Mouse (Mus musculus) embryonic facial prominence, embryonic 14.5 days (tissue): Measurements from ENCODE around the gene Gm8439. TPM values are rescaled to one million over a fixed set of nuclear protein-coding genes. Genes with fewer than 3 reads are reported as not detected.

Experiments
- ATAC-seq: fragments of 200-750 bp; cut with Nextera tagmentation; 2 replicates; pipeline ENCODE4 v1.8.0; 2017; ENCODE audit warnings: low read depth, moderate number of reproducible peaks, moderate TSS enrichment
- DNase-seq: peaks from one replicate; pipeline ENCODE4 v3.0.0-alpha.2; 2015; ENCODE audit warnings: low spot score
- H3K27ac ChIP-seq: fragments of 300-500 bp; sonication (generic); replicated peaks from 2 replicates; pipeline ENCODE4 v1.5.1; 2014; ENCODE audit warnings: low read depth, mild to moderate bottlenecking, low read length, moderate library complexity
- H3K27me3 ChIP-seq: fragments of 300-500 bp; sonication (generic); replicated peaks from 2 replicates; pipeline ENCODE4 v1.6.1; 2014; ENCODE audit warnings: low read length; ENCODE audit not compliant: control insufficient read depth, insufficient read depth
- H3K36me3 ChIP-seq: fragments of 300-500 bp; sonication (generic); 2 replicates; pipeline ENCODE4 v1.6.1; 2014; ENCODE audit warnings: low read length, mixed read lengths; ENCODE audit not compliant: control insufficient read depth, insufficient read depth
- H3K4me1 ChIP-seq: fragments of 300-500 bp; sonication (generic); 2 replicates; pipeline ENCODE4 v1.6.1; 2014; ENCODE audit warnings: antibody characterized with exemption, low read length; ENCODE audit not compliant: control insufficient read depth, insufficient read depth
- H3K4me2 ChIP-seq: fragments of 300-500 bp; sonication (generic); 2 replicates; pipeline ENCODE4 v1.6.1; 2014; ENCODE audit warnings: low read depth, mild to moderate bottlenecking, low read length, moderate library complexity, mixed read lengths
- H3K4me3 ChIP-seq: fragments of 300-500 bp; sonication (generic); 2 replicates; pipeline ENCODE4 v1.5.1; 2014; ENCODE audit warnings: low read depth, mild to moderate bottlenecking, low read length
- H3K9ac ChIP-seq: fragments of 300-500 bp; sonication (generic); 2 replicates; pipeline ENCODE4 v1.6.1; 2014; ENCODE audit warnings: low read depth, mild to moderate bottlenecking, low read length, moderate library complexity, mixed read lengths
- H3K9me3 ChIP-seq: fragments of 300-500 bp; sonication (generic); 2 replicates; pipeline ENCODE4 v1.6.1; 2016; ENCODE audit warnings: low read length; ENCODE audit not compliant: control insufficient read depth
- WGBS: fragments of 180-500 bp; shearing (Covaris S2); extraction: QIAGEN DNeasy Blood & Tissue Kit; methylation state at CpG from one replicate; pipeline ENCODE4 v1.1.7; 2014; 5-methylcytosine and 5-hydroxymethylcytosine counted together
- polyA plus RNA-seq: library from polyadenylated mRNA; unstranded; fragments of >200 nt; fragmentation: Nextera tagmentation; extraction: Ambion mirVana; gene quantifications from 2 replicates; pipeline ENCODE4 v1.2.1, GENCODE M21; 2014

The Gm8439 gene
- polyA plus RNA-seq, 1 experiment from 2014 or later, result not detected

GRCm38 (mm10) chr4:120649369-120650207 lies 61.0 kb downstream of the Gm8439 start:
- Histone ChIP-seq H3K36me3 (no peaks in the 10 kb centered on the region), H3K4me1 (no peaks in the 10 kb centered on the region), H3K4me2 (peak overlapping the region; percentile 74), H3K27ac (no peak overlapping the region), H3K27me3 (peaks cover 42% of the 10 kb centered on the region), H3K9me3 (no peaks in the 10 kb centered on the region), H3K4me3 (peak overlapping the region; percentile 42), H3K9ac (peak overlapping the region; percentile 32; the same call in 1 of the 2 replicates)
- 7% methylated on average over 43 of the region's 55 CpGs for WGBS
- ATAC-seq, result peak; percentile 57
- peak; percentile 22 for DNase-seq

- WGBS, result 23% methylated on average over 7 of the region's 7 CpGs
- peaks cover 42% of the 10 kb centered on the region for H3K27me3 ChIP-seq
Observed at GRCm38 (mm10) chr4:120650208-120650592, 61.7 kb downstream of the Gm8439 start.

GRCm38 (mm10) chr4:120655898-120656297 lies 67.4 kb downstream of the Gm8439 start:
- no peaks in the 10 kb centered on the region for H3K36me3 ChIP-seq
- ATAC-seq, result no peak
- no peak overlapping the region for H3K4me2 ChIP-seq
- peaks cover 4% of the 10 kb centered on the region; the same call in 1 of the 2 replicates for H3K27me3 ChIP-seq
- 67% methylated on average over 8 of the region's 8 CpGs for WGBS
- no peaks in the 10 kb centered on the region for H3K4me1 ChIP-seq
- H3K9me3 ChIP-seq, result no peaks in the 10 kb centered on the region
- H3K4me3 ChIP-seq, result no peak overlapping the region
- H3K27ac ChIP-seq, result no peak overlapping the region
- no peak for DNase-seq
- no peak overlapping the region for H3K9ac ChIP-seq

More at GRCm38 (mm10) chr4:120650208-120650592, 61.7 kb downstream of the Gm8439 start:
- peak overlapping the region; percentile 42 for H3K4me3 ChIP-seq
- no peak overlapping the region for H3K27ac ChIP-seq
- no peaks in the 10 kb centered on the region for H3K36me3 ChIP-seq
- H3K9ac ChIP-seq, result no peak overlapping the region
- no peaks in the 10 kb centered on the region for H3K9me3 ChIP-seq
- ATAC-seq (no peak), DNase-seq (no peak)
- peak overlapping the region; percentile 74 for H3K4me2 ChIP-seq
- no peaks in the 10 kb centered on the region for H3K4me1 ChIP-seq

Other genes starting within 250 kb of the Gm8439 start
- gene Scmh1, start 183.5 kb upstream of the Gm8439 start, polyA plus RNA-seq, result 31.4 and 33.6 TPM in 2 replicates
- not detected in 2 replicates for gene Slfnl1, start 56.5 kb upstream of the Gm8439 start, polyA plus RNA-seq
- gene Ctps, start 18.5 kb upstream of the Gm8439 start, polyA plus RNA-seq, result 77.3 and 84.1 TPM in 2 replicates
- 3.4 and 4.7 TPM in 2 replicates for gene Cited4, start 77.8 kb downstream of the Gm8439 start, polyA plus RNA-seq
- gene Kcnq4, start 159.9 kb downstream of the Gm8439 start, polyA plus RNA-seq, result 3.2 and 3.9 TPM in 2 replicates
- gene Nfyc, start 242.8 kb downstream of the Gm8439 start, polyA plus RNA-seq, result 90.5 and 101 TPM in 2 replicates